Mouse (Mus musculus) CH12.LX (cell line): ENCODE results near the gene Pde11a. TPM values are rescaled to one million over a fixed set of nuclear protein-coding genes. Genes with fewer than 3 reads are reported as not detected.

Source experiments
- DNase-seq: peaks from one replicate; pipeline ENCODE4 v3.0.0-alpha.2; 2013; ENCODE audit errors: extremely low read depth
- H3K27ac ChIP-seq: 2 replicates; pipeline ENCODE4 v1.5.1; 2012; ENCODE audit warnings: low read depth, mild to moderate bottlenecking, control low read depth, moderate library complexity; ENCODE audit not compliant: insufficient read depth
- H3K27me3 ChIP-seq: replicated peaks from 2 replicates; pipeline ENCODE3; 2012; ENCODE audit warnings: inconsistent platforms
- H3K36me3 ChIP-seq, 2 experiments: replicated peaks in 1 of 2; 2 replicates each; pipeline versions ENCODE3 to v1.6.1; 2012; ENCODE audit warnings: inconsistent platforms in 1 of 2, low read length in 1 of 2, mild to moderate bottlenecking in 1 of 2, mixed read lengths in 1 of 2, moderate library complexity in 1 of 2; ENCODE audit not compliant: control insufficient read depth in 1 of 2, insufficient read depth in 1 of 2
- H3K4me1 ChIP-seq, 2 experiments: 2 replicates each; pipeline ENCODE4 v1.6.1; 2012; ENCODE audit warnings: inconsistent platforms in 1 of 2, moderate library complexity in 1 of 2; ENCODE audit not compliant: insufficient read depth in 2 of 2, control insufficient read depth in 1 of 2
- H3K4me2 ChIP-seq: 2 replicates; pipeline ENCODE4 v1.6.1; 2012; ENCODE audit warnings: low read depth, mild to moderate bottlenecking, control low read depth; ENCODE audit not compliant: poor library complexity, insufficient read depth, severe bottlenecking
- H3K4me3 ChIP-seq, 3 experiments: fragments of 150-350 bp in 1 of 3; sonication (generic) in 1 of 3; replicated peaks in 1 of 3; 2 replicates each; pipeline versions ENCODE3 to v1.5.1; 2011 to 2012; ENCODE audit warnings: low read depth in 2 of 3, low read length in 2 of 3, mild to moderate bottlenecking in 2 of 3, moderate library complexity in 2 of 3, control low read depth in 1 of 3, improper control_type of control experiment in 1 of 3, inconsistent platforms in 1 of 3, mixed read lengths in 1 of 3; ENCODE audit not compliant: poor library complexity in 1 of 3
- H3K79me2 ChIP-seq: replicated peaks from 2 replicates; pipeline ENCODE4 v1.6.1; 2012; ENCODE audit warnings: mild to moderate bottlenecking, moderate library complexity; ENCODE audit not compliant: control insufficient read depth, poor library complexity, insufficient read depth, severe bottlenecking; ENCODE audit errors: extremely low read depth
- H3K9ac ChIP-seq: 2 replicates; pipeline ENCODE4 v1.6.1; 2012; ENCODE audit warnings: low read depth, mild to moderate bottlenecking, control low read depth, moderate library complexity; ENCODE audit not compliant: insufficient read depth
- H3K9me3 ChIP-seq: replicated peaks from 2 replicates; pipeline ENCODE3; 2012; ENCODE audit warnings: low read length, inconsistent platforms, mixed read lengths
- CHD2 ChIP-seq: IDR thresholded peaks from 2 replicates; pipeline ENCODE4 v1.6.1; 2011; ENCODE audit warnings: low read length, improper control_type of control experiment
- E2F4 ChIP-seq: IDR thresholded peaks from 2 replicates; pipeline ENCODE4 v1.6.1; 2011; ENCODE audit warnings: low read depth, low read length, improper control_type of control experiment; ENCODE audit not compliant: insufficient replicate concordance
- GABPA ChIP-seq: IDR thresholded peaks from 2 replicates; pipeline ENCODE4 v1.6.1; 2012; ENCODE audit warnings: low read depth, low read length, improper control_type of control experiment, inconsistent platforms; ENCODE audit not compliant: insufficient replicate concordance
- HCFC1 ChIP-seq: IDR thresholded peaks from 2 replicates; pipeline ENCODE4 v1.6.1; 2012; ENCODE audit warnings: low read depth, mild to moderate bottlenecking, inconsistent platforms, low read length, improper control_type of control experiment
- IRF4 ChIP-seq: IDR thresholded peaks from 2 replicates; pipeline ENCODE4 v1.6.1; 2014; ENCODE audit warnings: low read depth, mild to moderate bottlenecking, inconsistent platforms, low read length, improper control_type of control experiment
- JUN ChIP-seq: IDR thresholded peaks from 2 replicates; pipeline ENCODE4 v1.6.1; 2011; ENCODE audit warnings: low read depth, mild to moderate bottlenecking, low read length, improper control_type of control experiment, moderate library complexity; ENCODE audit not compliant: insufficient read depth
- KAT2A ChIP-seq: IDR thresholded peaks from 2 replicates; pipeline ENCODE4 v1.6.1; 2012; ENCODE audit warnings: low read length, improper control_type of control experiment, inconsistent platforms; ENCODE audit not compliant: insufficient replicate concordance
- MAFK ChIP-seq: IDR thresholded peaks from 2 replicates; pipeline ENCODE4 v1.6.1; 2011; ENCODE audit warnings: low read length, improper control_type of control experiment; ENCODE audit not compliant: insufficient replicate concordance
- MAX ChIP-seq: IDR thresholded peaks from 2 replicates; pipeline ENCODE4 v1.6.1; 2011; ENCODE audit warnings: low read length, improper control_type of control experiment
- MAZ ChIP-seq: IDR thresholded peaks from 2 replicates; pipeline ENCODE4 v1.6.1; 2012; ENCODE audit warnings: low read depth, mild to moderate bottlenecking, inconsistent platforms, low read length, improper control_type of control experiment, moderate library complexity
- NELFE ChIP-seq: IDR thresholded peaks from 2 replicates; pipeline ENCODE4 v1.6.1; 2011; ENCODE audit warnings: low read depth, low read length, improper control_type of control experiment
- NRF1 ChIP-seq: IDR thresholded peaks from 2 replicates; pipeline ENCODE4 v1.6.1; 2014; ENCODE audit warnings: low read depth, mild to moderate bottlenecking, inconsistent platforms, low read length, improper control_type of control experiment, moderate library complexity
- POLR2A ChIP-seq: IDR thresholded peaks from 2 replicates; pipeline ENCODE4 v1.6.1; 2011; ENCODE audit warnings: low read depth, mild to moderate bottlenecking, improper control_type of control experiment, low read length
- RAD21 ChIP-seq: IDR thresholded peaks from 2 replicates; pipeline ENCODE4 v1.6.1; 2011; ENCODE audit warnings: low read depth, mild to moderate bottlenecking, low read length, improper control_type of control experiment, moderate library complexity
- RCOR1 ChIP-seq: conservative IDR thresholded peaks from 2 replicates; pipeline ENCODE4 v1.6.1; 2012; ENCODE audit warnings: low read depth, mild to moderate bottlenecking, inconsistent platforms, low read length, improper control_type of control experiment
- SIN3A ChIP-seq: IDR thresholded peaks from 2 replicates; pipeline ENCODE4 v1.6.1; 2012; ENCODE audit warnings: low read length, improper control_type of control experiment, inconsistent platforms
- SMC3 ChIP-seq: IDR thresholded peaks from 2 replicates; pipeline ENCODE4 v1.6.1; 2011; ENCODE audit warnings: low read depth, low read length, improper control_type of control experiment
- UBTF ChIP-seq: IDR thresholded peaks from 2 replicates; pipeline ENCODE4 v1.6.1; 2012; ENCODE audit warnings: low read depth, mild to moderate bottlenecking, inconsistent platforms, low read length, improper control_type of control experiment, moderate library complexity
- ZC3H11A ChIP-seq: IDR thresholded peaks from 2 replicates; pipeline ENCODE4 v1.6.1; 2012; ENCODE audit warnings: low read depth, mild to moderate bottlenecking, inconsistent platforms, low read length, improper control_type of control experiment
- ZKSCAN1 ChIP-seq: IDR thresholded peaks from 2 replicates; pipeline ENCODE4 v1.6.1; 2012; ENCODE audit warnings: low read depth, inconsistent platforms, low read length, improper control_type of control experiment, borderline replicate concordance
- dilution Hi-C: fragments of 300-500 bp; cut with MboI; formaldehyde crosslinking; loops from 2 replicates; pipeline ENCODE4 v1.14.3; 2020; ENCODE audit warnings: low sequenced_read_pairs; ENCODE audit not compliant: extremely low pct_unique_long_range_greater_than_20kb, extremely low pct_ligation_motif_present
- in situ Hi-C: fragments of 300-500 bp; cut with MboI; formaldehyde crosslinking; loops from 3 replicates; pipeline ENCODE4 v1.14.3; 2019; ENCODE audit warnings: low sequenced_read_pairs, low pct_ligation_motif_present, low pct_unique_long_range_greater_than_20kb, mixed read lengths
- polyA plus RNA-seq: library from polyadenylated mRNA; unstranded; fragments of >175 nt; gene quantifications from 2 replicates; pipeline ENCODE4 v1.2.1, GENCODE M21; 2012; ENCODE audit warnings: low read depth; ENCODE audit not compliant: insufficient read length
- total RNA-seq, 2 experiments: library from RNA; depleted of rRNA; stranded (reverse); fragments of 300-350 nt in 1 of 2; fragments of >200 nt in 1 of 2; gene quantifications; 2 replicates each; pipeline ENCODE4 v1.2.3; 2012 to 2014

Gene Pde11a
- total and polyA plus RNA-seq, 3 experiments = 0.14 to 0.38 (median 0.21) TPM

DNA sequence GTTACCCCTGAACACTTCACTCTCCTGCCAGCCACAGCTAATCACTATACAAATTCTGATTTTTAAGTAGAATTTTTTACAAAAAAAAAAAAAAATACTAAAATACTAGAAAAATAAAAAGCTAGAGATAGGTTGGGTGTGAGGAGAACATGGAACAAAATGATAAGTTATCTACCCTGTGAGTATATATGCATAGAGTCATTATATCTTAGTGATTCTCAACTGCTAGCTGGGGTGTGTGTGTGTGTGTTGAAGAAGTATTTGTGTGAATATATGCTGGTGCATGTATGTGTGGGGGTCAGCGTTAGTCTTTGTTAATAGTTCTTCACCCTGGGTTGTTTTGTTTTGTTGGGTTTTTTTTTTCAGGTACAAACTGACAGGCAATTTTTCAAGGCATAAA, 69.1 kb downstream of the Pde11a start:
- H3K9ac ChIP-seq = no peak overlapping the region
- dilution Hi-C loops (no loop called here), in situ Hi-C loops (no loop called here)
- no peak overlapping the region for H3K4me3 ChIP-seq
- H3K27me3 ChIP-seq = no peaks in the 10 kb centered on the region
- H3K79me2 ChIP-seq = no peaks in the 10 kb centered on the region
- no peak overlapping the region for H3K4me2 ChIP-seq
- H3K36me3 ChIP-seq = no peaks in the 10 kb centered on the region
- no peak overlapping the region for H3K27ac ChIP-seq
- peaks cover 0 to 3% of the 10 kb centered on the region in 2 experiments; a peak in 1 of 4 replicates for H3K4me1 ChIP-seq
- no peak for DNase-seq
- TF ChIP-seq GABPA (no peak), NRF1 (no peak), RAD21 (no peak), MAFK (no peak), JUN (no peak), SMC3 (no peak), CHD2 (no peak), MAZ (no peak), E2F4 (no peak), NELFE (no peak), RCOR1 (no peak), SIN3A (no peak)
- no peaks in the 10 kb centered on the region for H3K9me3 ChIP-seq

- Histone ChIP-seq H3K4me2 (no peak overlapping the region), H3K4me1 (peaks cover 0 to 3% of the 10 kb centered on the region in 2 experiments; a peak in 1 of 4 replicates), H3K9me3 (no peaks in the 10 kb centered on the region), H3K4me3 (no peak overlapping the region), H3K9ac (no peak overlapping the region), H3K27me3 (no peaks in the 10 kb centered on the region), H3K36me3 (no peaks in the 10 kb centered on the region), H3K79me2 (no peaks in the 10 kb centered on the region), H3K27ac (no peak overlapping the region)
- in situ Hi-C loops (no loop called here), dilution Hi-C loops (no loop called here)
- TF ChIP-seq KAT2A (no peak), ZKSCAN1 (no peak), MAX (no peak), RAD21 (no peak), E2F4 (no peak), POLR2A (no peak), ZC3H11A (no peak), GABPA (no peak), HCFC1 (no peak), IRF4 (no peak), UBTF (no peak), MAZ (no peak), SIN3A (no peak)
- DNase-seq = no peak
Observed at GRCm38 (mm10) chr2:76267335-76267734, 71.2 kb downstream of the Pde11a start.
